Mouse (Mus musculus): ENCODE measurements around the gene Vmo1. TPM values are rescaled to one million over a fixed set of nuclear protein-coding genes. Genes with fewer than 3 reads are reported as not detected.

The Vmo1 gene
- polyA plus RNA-seq, 1 experiment from 2014 or later: 0.40 TPM

GRCm38 (mm10) chr11:70518923-70519322, 4.5 kb upstream of the Vmo1 start, which contains the start of gene Gltpd2:
Gene Gltpd2, plus strand, starts transcription at chr11:70519196.
- H3K4me1 ChIP-seq: peaks cover 18% of the 10 kb centered on the region
- H3K27me3 ChIP-seq: no peaks in the 10 kb centered on the region
- H3K4me3 ChIP-seq (replicated peaks): peak within 1 kb of the TSS; percentile 44
- H3K36me3 ChIP-seq: no peaks in the 10 kb centered on the region
- H3K9ac ChIP-seq: peak within 1 kb of the TSS; percentile 54
- peak within 1 kb of the TSS; percentile 65 for H3K4me2 ChIP-seq
- no peaks in the 10 kb centered on the region for H3K9me3 ChIP-seq (replicated peaks)
- 82% methylated on average over 10 of the region's 10 CpGs for WGBS
- no peak for ATAC-seq (replicated peaks; ENCODE audit: low FRiP score)
- H3K27ac ChIP-seq: peak within 1 kb of the TSS; percentile 82

DNA sequence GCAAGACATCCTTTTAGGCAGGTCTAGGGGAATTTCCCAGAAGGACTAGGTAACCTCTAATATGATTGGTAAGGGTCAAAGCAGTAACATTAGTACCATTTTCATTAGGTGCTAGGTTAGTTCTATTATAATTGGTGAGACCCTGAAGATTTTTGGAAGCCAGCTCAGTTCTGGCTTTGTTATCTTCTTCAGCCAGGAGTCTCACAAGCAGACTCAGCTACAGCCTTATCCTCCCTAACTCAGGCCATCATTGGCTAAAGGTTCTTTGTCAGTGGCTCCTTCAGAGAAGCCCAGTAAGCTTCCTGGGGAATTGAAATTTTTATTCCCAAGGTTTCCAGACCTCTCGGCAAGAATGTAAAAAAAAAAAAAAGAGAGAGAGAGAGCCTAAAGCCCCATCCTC, 4.0 kb upstream of the Vmo1 start:
- no peaks in the 10 kb centered on the region for H3K9me3 ChIP-seq (replicated peaks)
- H3K4me1 ChIP-seq: peaks cover 20% of the 10 kb centered on the region
- H3K9ac ChIP-seq: no peak overlapping the region
- H3K4me2 ChIP-seq: no peak overlapping the region
- no peak for ATAC-seq (replicated peaks; ENCODE audit: low FRiP score)
- no peaks in the 10 kb centered on the region for H3K36me3 ChIP-seq
- H3K27ac ChIP-seq: no peak overlapping the region
- no peak overlapping the region for H3K4me3 ChIP-seq (replicated peaks)
- no peaks in the 10 kb centered on the region for H3K27me3 ChIP-seq
- WGBS: 70% methylated on average over 1 of the region's 1 CpGs

DNA sequence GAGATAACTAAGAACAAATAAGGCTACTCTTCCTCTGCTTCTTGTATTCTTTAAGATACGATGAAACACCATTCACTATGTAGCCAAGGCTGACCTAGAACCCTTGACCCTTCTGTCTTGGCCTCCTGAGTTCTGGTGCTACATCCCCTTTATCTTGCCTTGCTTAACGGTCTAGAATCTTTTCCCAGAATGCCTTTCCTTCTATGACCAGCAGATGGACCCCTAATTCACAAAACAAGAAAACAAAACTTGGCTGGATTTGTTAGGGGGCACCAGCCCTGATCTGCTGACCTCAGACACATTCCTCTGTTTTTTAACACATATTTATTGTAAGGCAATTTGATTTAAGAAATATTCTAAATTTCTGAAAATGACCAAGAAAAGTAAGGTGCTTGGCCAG, 1.9 kb upstream of the Vmo1 start:
- WGBS: 29% methylated on average over 2 of the region's 2 CpGs
- no peak overlapping the region for H3K9ac ChIP-seq
- H3K4me2 ChIP-seq: no peak overlapping the region
- peaks cover 23% of the 10 kb centered on the region for H3K4me1 ChIP-seq
- H3K4me3 ChIP-seq (replicated peaks): no peak overlapping the region
- H3K36me3 ChIP-seq: no peaks in the 10 kb centered on the region
- H3K27ac ChIP-seq: no peak overlapping the region
- ATAC-seq (replicated peaks; ENCODE audit: low FRiP score): no peak
- H3K9me3 ChIP-seq (replicated peaks): no peaks in the 10 kb centered on the region
- no peaks in the 10 kb centered on the region for H3K27me3 ChIP-seq

- Histone ChIP-seq H3K9ac (no peak overlapping the region), H3K27ac (no peak overlapping the region), H3K4me1 (peaks cover 19% of the 10 kb centered on the region), H3K4me2 (no peak overlapping the region), H3K4me3 (replicated peaks) (no peak overlapping the region), H3K27me3 (peaks cover 16% of the 10 kb centered on the region; the same call in 1 of the 2 replicates), H3K9me3 (replicated peaks) (no peaks in the 10 kb centered on the region), H3K36me3 (no peaks in the 10 kb centered on the region)
- no peak for ATAC-seq (replicated peaks; ENCODE audit: low FRiP score)
- WGBS: 63% methylated on average over 11 of the region's 11 CpGs
These were observed 896 bp downstream of the Vmo1 start for GRCm38 (mm10) chr11:70513520-70513919.

GRCm38 (mm10) chr11:70512709-70513342, 1.6 kb downstream of the Vmo1 start:
- H3K9ac ChIP-seq: no peak overlapping the region
- no peak overlapping the region for H3K4me3 ChIP-seq (replicated peaks)
- H3K4me1 ChIP-seq: peaks cover 19% of the 10 kb centered on the region
- peaks cover 19% of the 10 kb centered on the region for H3K27me3 ChIP-seq
- no peaks in the 10 kb centered on the region for H3K36me3 ChIP-seq
- H3K4me2 ChIP-seq: no peak overlapping the region
- no peak overlapping the region for H3K27ac ChIP-seq
- WGBS: 76% methylated on average over 7 of the region's 7 CpGs
- H3K9me3 ChIP-seq (replicated peaks): no peaks in the 10 kb centered on the region
- no peak for ATAC-seq (replicated peaks; ENCODE audit: low FRiP score)

GRCm38 (mm10) chr11:70511825-70512224, 2.6 kb downstream of the Vmo1 start:
- Histone ChIP-seq H3K4me3 (replicated peaks) (no peak overlapping the region), H3K27me3 (peaks cover 19% of the 10 kb centered on the region), H3K9ac (no peak overlapping the region), H3K4me2 (no peak overlapping the region), H3K4me1 (peaks cover 19% of the 10 kb centered on the region), H3K9me3 (replicated peaks) (no peaks in the 10 kb centered on the region), H3K27ac (no peak overlapping the region), H3K36me3 (no peaks in the 10 kb centered on the region)
- WGBS: 88% methylated on average over 7 of the region's 7 CpGs
- ATAC-seq (replicated peaks; ENCODE audit: low FRiP score): no peak

GRCm38 (mm10) chr11:70511242-70511641, 3.2 kb downstream of the Vmo1 start:
- Histone ChIP-seq H3K36me3 (no peaks in the 10 kb centered on the region), H3K9me3 (replicated peaks) (no peaks in the 10 kb centered on the region), H3K9ac (no peak overlapping the region), H3K27ac (no peak overlapping the region), H3K27me3 (peaks cover 19% of the 10 kb centered on the region), H3K4me3 (replicated peaks) (no peak overlapping the region), H3K4me1 (peaks cover 20% of the 10 kb centered on the region), H3K4me2 (no peak overlapping the region)
- 52% methylated on average over 2 of the region's 2 CpGs for WGBS
- ATAC-seq (replicated peaks; ENCODE audit: low FRiP score): no peak

DNA sequence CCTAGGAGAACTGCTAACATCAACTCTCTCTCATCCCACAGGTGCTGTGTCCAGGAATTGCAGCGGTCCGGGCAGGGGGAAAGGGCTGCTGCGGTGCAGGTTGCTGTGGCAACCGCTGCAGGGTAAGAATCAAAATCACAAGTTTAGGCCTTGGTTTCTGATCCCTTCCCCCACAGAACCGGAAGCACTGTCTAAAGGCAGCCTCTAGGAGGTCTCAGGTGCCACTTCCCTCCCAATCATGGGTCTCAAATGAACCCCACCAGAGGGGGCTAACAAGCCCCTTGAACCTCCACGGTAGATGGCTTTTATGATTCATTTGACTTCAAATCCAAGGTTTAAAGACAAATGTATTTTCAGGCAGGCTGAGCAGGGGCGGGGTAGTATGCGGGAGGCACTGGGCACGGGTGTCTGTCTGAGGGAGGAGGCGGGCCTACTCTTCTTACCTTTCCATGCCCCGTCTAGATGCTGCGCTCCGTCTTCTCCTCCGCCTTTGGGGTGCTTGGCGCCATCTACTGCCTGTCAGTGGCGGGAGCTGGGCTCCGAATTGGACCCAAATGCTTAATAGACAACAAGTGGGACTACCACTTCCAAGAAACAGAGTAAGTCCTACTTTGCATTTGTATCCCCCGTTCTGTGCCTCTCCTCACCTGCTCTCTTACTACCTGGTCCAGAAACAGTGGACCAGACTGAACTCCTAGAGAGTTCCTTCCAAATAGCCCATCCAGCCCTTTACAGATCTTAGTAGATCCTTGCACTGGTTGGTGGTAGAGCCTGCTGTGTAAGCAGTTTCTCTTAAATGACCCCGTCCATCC, 4.5 kb downstream of the Vmo1 start:
- ATAC-seq (replicated peaks; ENCODE audit: low FRiP score): no peak; the same call in 1 of the 2 replicates
- Histone ChIP-seq H3K9me3 (replicated peaks) (no peaks in the 10 kb centered on the region), H3K4me3 (replicated peaks) (0 out of 2 replicates have a peak overlapping the region, but pooled peaks have one; percentile 14), H3K27me3 (peaks cover 25% of the 10 kb centered on the region), H3K4me1 (peaks cover 21% of the 10 kb centered on the region), H3K4me2 (peak overlapping the region; percentile 51), H3K9ac (no peak overlapping the region), H3K27ac (no peak overlapping the region), H3K36me3 (no peaks in the 10 kb centered on the region)
- WGBS: 11% methylated on average over 19 of the region's 19 CpGs

GRCm38 (mm10) chr11:70506962-70507515, 7.4 kb downstream of the Vmo1 start:
- H3K4me3 ChIP-seq (replicated peaks): no peak overlapping the region
- peaks cover 27% of the 10 kb centered on the region for H3K27me3 ChIP-seq
- no peak overlapping the region for H3K9ac ChIP-seq
- H3K4me1 ChIP-seq: peaks cover 16% of the 10 kb centered on the region
- no peak for ATAC-seq (replicated peaks; ENCODE audit: low FRiP score)
- H3K27ac ChIP-seq: no peak overlapping the region
- H3K4me2 ChIP-seq: no peak overlapping the region
- 68% methylated on average over 7 of the region's 7 CpGs for WGBS
- H3K9me3 ChIP-seq (replicated peaks): no peaks in the 10 kb centered on the region
- no peaks in the 10 kb centered on the region for H3K36me3 ChIP-seq

DNA sequence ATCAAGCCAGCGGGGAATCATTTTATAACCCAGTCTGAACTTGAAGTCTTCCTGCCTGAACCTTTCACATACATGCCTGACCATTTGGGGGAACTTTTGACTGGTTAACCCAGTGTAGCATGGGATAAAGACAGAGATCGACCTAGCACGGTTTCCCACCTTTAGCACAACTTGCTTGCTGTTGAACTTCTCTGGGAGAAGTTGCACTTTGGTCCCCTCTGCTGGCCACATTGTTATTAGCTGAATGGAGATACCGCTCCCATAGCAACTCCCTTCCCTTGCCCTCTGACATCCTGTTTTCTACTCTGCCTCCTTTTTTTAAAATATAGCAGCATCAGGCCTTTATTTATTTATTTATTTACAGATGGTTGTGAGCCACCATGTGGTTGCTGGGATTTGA, 8.0 kb downstream of the Vmo1 start:
- ATAC-seq (replicated peaks; ENCODE audit: low FRiP score): no peak
- peaks cover 27% of the 10 kb centered on the region for H3K27me3 ChIP-seq
- no peak overlapping the region for H3K4me2 ChIP-seq
- no peak overlapping the region for H3K27ac ChIP-seq
- no peaks in the 10 kb centered on the region for H3K36me3 ChIP-seq
- 26% methylated on average over 4 of the region's 4 CpGs for WGBS
- H3K4me1 ChIP-seq: peaks cover 16% of the 10 kb centered on the region
- no peak overlapping the region for H3K4me3 ChIP-seq (replicated peaks)
- no peak overlapping the region for H3K9ac ChIP-seq
- no peaks in the 10 kb centered on the region for H3K9me3 ChIP-seq (replicated peaks)

GRCm38 (mm10) chr11:70504970-70505369, 9.4 kb downstream of the Vmo1 start, which contains the start of gene Tm4sf5:
Gene Tm4sf5, plus strand, starts transcription at chr11:70505244.
- Histone ChIP-seq H3K9ac (no peak within 1 kb of the TSS), H3K9me3 (replicated peaks) (no peaks in the 10 kb centered on the region), H3K4me2 (no peak within 1 kb of the TSS), H3K27me3 (peaks cover 22% of the 10 kb centered on the region), H3K27ac (no peak within 1 kb of the TSS), H3K4me1 (peaks cover 7% of the 10 kb centered on the region), H3K4me3 (replicated peaks) (no peak within 1 kb of the TSS), H3K36me3 (no peaks in the 10 kb centered on the region)
- 72% methylated on average over 9 of the region's 9 CpGs for WGBS
- no peak for ATAC-seq (replicated peaks; ENCODE audit: low FRiP score)

GRCm38 (mm10) chr11:70502018-70502417, 12.4 kb downstream of the Vmo1 start:
- no peak overlapping the region for H3K4me2 ChIP-seq
- no peak for ATAC-seq (replicated peaks; ENCODE audit: low FRiP score)
- no peak overlapping the region for H3K4me3 ChIP-seq (replicated peaks)
- H3K27me3 ChIP-seq: peaks cover 7% of the 10 kb centered on the region; the same call in 1 of the 2 replicates
- no peak overlapping the region for H3K9ac ChIP-seq
- H3K36me3 ChIP-seq: no peaks in the 10 kb centered on the region
- WGBS: 74% methylated on average over 3 of the region's 3 CpGs
- H3K27ac ChIP-seq: no peak overlapping the region
- H3K4me1 ChIP-seq: 0 out of 2 replicates have a peak, but pooled peaks cover 2% of the 10 kb centered on the region
- H3K9me3 ChIP-seq (replicated peaks): no peaks in the 10 kb centered on the region
